Mouse (Mus musculus): ENCODE results near the gene Rasip1. TPM values are rescaled to one million over a fixed set of nuclear protein-coding genes. Genes with fewer than 3 reads are reported as not detected.

The Rasip1 gene
- polyA plus RNA-seq, 1 experiment from 2014 or later: 16.7 TPM

DNA sequence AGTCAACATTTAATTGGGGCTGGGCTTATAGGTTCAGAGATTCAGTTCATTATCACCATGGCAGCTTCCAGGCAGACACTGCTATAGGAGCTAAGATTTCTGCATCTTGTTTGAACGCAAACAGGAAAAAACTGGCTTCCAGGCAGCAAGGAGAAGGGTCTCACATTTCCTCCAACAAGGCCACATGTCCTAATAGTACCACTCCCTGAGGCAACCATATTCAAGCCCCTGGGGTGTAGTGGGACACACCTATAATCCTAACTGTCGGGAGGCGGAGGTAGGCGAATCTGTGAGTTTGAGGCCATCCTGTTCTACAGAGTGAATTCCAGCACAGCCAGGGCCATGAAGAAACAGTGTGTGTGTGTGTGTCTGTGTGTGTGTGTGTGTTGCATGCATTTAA, 32.1 kb upstream of the Rasip1 start:
- WGBS: 83% methylated on average over 4 of the region's 4 CpGs
- H3K9me3 ChIP-seq (ENCODE audit: control insufficient read depth, low read length): no peaks in the 10 kb centered on the region

DNA sequence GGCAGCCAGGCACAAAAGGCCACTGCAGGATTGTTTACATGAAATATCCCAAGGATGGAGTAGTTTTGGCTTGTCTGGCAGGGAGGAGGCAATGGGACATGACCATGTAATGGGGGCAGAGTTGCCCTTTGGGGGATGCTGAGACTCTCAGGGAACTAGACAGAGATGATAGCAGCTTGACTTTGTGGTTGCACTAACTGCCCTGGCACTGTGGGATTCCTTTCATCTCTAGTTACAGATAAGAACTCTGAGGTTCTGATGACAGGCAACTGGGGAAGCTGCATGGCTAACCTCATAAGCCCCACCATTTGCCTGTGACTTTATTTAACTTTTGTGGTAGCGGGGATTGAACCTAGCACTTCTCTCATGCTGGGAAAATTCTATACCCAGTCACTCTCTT, 31.2 kb upstream of the Rasip1 start:
- WGBS: 96% methylated on average over 1 of the region's 1 CpGs
- Histone ChIP-seq H3K4me2 (ENCODE audit: low read length) (no peak overlapping the region), H3K9me3 (ENCODE audit: control insufficient read depth, low read length) (no peaks in the 10 kb centered on the region), H3K4me1 (ENCODE audit: control insufficient read depth, insufficient read depth, low read depth, low read length) (no peaks in the 10 kb centered on the region), H3K4me3 (ENCODE audit: low read length) (no peak overlapping the region), H3K9ac (ENCODE audit: low read depth, low read length) (no peak overlapping the region), H3K27ac (ENCODE audit: low read depth, low read length) (no peak overlapping the region), H3K36me3 (ENCODE audit: control insufficient read depth, insufficient read depth, low read length) (no peaks in the 10 kb centered on the region), H3K27me3 (replicated peaks; ENCODE audit: control insufficient read depth, insufficient read depth, low read length) (no peaks in the 10 kb centered on the region)
- no peak for ATAC-seq

More for the DNA sequence above, 32.1 kb upstream of the Rasip1 start:
- no peak overlapping the region for H3K27ac ChIP-seq (ENCODE audit: low read depth, low read length)
- no peaks in the 10 kb centered on the region for H3K36me3 ChIP-seq (ENCODE audit: control insufficient read depth, insufficient read depth, low read length)
- ATAC-seq: no peak
- H3K4me2 ChIP-seq (ENCODE audit: low read length): no peak overlapping the region
- H3K4me1 ChIP-seq (ENCODE audit: control insufficient read depth, insufficient read depth, low read depth, low read length): no peaks in the 10 kb centered on the region
- H3K4me3 ChIP-seq (ENCODE audit: low read length): no peak overlapping the region
- H3K9ac ChIP-seq (ENCODE audit: low read depth, low read length): no peak overlapping the region
- no peaks in the 10 kb centered on the region for H3K27me3 ChIP-seq (replicated peaks; ENCODE audit: control insufficient read depth, insufficient read depth, low read length)

DNA sequence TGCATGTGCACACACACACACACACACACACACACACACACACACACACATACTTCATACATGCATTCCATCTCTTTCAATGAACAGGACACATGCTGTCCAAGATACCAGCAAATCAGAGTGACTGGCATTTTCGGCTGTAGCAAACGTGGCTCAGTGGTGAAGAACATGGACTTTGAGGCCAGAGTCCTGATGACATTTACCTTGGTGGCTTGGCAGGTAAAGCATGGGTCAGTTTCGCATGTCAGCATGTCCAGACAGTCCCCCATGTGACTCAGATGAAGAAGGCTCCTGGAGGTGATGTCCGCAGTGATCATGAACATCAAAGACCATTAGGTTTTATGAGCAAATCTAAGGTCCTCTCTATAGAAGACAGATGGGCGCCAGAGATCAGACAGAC, 30.3 kb upstream of the Rasip1 start:
- H3K36me3 ChIP-seq (ENCODE audit: control insufficient read depth, insufficient read depth, low read length): no peaks in the 10 kb centered on the region
- H3K9ac ChIP-seq (ENCODE audit: low read depth, low read length): no peak overlapping the region
- 86% methylated on average over 5 of the region's 5 CpGs for WGBS
- no peak overlapping the region for H3K4me2 ChIP-seq (ENCODE audit: low read length)
- no peak for ATAC-seq
- H3K9me3 ChIP-seq (ENCODE audit: control insufficient read depth, low read length): no peaks in the 10 kb centered on the region
- no peak overlapping the region for H3K27ac ChIP-seq (ENCODE audit: low read depth, low read length)
- H3K4me1 ChIP-seq (ENCODE audit: control insufficient read depth, insufficient read depth, low read depth, low read length): no peaks in the 10 kb centered on the region
- H3K4me3 ChIP-seq (ENCODE audit: low read length): no peak overlapping the region
- H3K27me3 ChIP-seq (replicated peaks; ENCODE audit: control insufficient read depth, insufficient read depth, low read length): no peaks in the 10 kb centered on the region

DNA sequence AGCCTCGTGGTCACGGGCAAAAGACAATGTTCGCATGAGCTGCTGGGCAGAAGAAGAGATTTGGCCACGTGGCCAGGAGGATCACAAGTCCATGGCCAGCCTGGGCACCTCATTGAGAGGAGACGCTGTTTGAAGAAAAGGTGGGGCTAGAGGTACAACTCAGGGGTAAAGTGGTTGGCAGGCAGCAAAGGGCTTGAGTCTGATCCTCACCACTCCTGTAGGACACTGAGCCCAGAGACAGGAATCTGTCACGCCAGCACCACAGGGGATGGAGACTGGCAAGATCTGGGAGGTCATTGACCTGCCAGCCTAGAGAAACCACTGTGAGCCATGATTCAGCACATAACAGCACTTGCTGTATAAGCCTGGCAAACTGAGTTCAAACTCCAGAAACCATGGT, 29.8 kb upstream of the Rasip1 start:
- H3K4me2 ChIP-seq (ENCODE audit: low read length): no peak overlapping the region
- no peak for ATAC-seq
- H3K27me3 ChIP-seq (replicated peaks; ENCODE audit: control insufficient read depth, insufficient read depth, low read length): no peaks in the 10 kb centered on the region
- no peaks in the 10 kb centered on the region for H3K9me3 ChIP-seq (ENCODE audit: control insufficient read depth, low read length)
- H3K9ac ChIP-seq (ENCODE audit: low read depth, low read length): no peak overlapping the region
- no peaks in the 10 kb centered on the region for H3K36me3 ChIP-seq (ENCODE audit: control insufficient read depth, insufficient read depth, low read length)
- H3K27ac ChIP-seq (ENCODE audit: low read depth, low read length): no peak overlapping the region
- H3K4me3 ChIP-seq (ENCODE audit: low read length): no peak overlapping the region
- H3K4me1 ChIP-seq (ENCODE audit: control insufficient read depth, insufficient read depth, low read depth, low read length): no peaks in the 10 kb centered on the region
- WGBS: 91% methylated on average over 6 of the region's 6 CpGs

DNA sequence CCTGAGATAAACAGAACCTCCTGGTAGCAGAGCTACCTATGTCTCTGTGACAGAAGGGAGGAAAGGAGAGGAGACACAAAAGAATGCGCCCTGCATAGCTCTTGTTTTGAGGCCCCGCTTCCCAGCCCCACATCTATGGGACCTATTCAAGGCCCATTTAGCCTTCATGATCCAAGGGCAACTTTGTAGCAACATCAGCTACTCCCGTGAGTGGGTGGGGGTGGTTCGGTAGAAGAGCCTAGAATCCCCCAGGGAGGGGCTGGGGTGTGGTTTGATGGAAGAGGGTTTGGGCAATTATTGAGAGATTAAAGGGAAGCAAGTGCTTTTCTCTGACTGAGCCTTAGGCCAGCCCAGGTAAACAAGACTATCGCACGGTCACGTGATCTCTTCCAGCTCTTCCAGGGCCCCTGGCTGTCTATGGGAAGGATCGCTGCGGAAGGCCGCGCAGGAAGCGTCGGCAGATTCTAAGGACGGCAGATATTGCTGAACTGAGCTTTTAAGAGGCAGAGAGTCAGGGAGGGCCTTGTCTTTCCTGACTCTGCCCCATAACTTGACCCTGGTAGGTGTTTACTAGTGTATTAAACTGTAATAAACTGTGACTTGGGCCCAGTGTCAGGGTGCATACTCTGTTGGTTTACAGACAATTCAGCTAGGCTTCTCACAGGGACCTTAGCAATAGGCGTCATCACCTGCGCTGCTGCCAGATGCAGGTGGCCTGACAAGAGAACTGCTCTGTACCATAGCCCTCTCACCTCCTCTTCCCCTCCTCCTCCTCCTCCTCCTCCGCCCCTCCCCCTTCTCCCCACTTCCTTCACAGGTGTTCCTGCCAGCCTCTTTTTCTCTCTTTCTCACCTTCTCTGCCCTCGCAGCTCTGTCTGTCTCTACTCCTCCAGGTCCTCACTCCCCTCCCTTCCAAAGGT, 28.1 kb upstream of the Rasip1 start:
- no peaks in the 10 kb centered on the region for H3K4me1 ChIP-seq (ENCODE audit: control insufficient read depth, insufficient read depth, low read depth, low read length)
- H3K27ac ChIP-seq (ENCODE audit: low read depth, low read length): no peak overlapping the region
- H3K27me3 ChIP-seq (replicated peaks; ENCODE audit: control insufficient read depth, insufficient read depth, low read length): no peaks in the 10 kb centered on the region
- ATAC-seq: no peak
- no peak overlapping the region for H3K9ac ChIP-seq (ENCODE audit: low read depth, low read length)
- H3K4me2 ChIP-seq (ENCODE audit: low read length): no peak overlapping the region
- no peaks in the 10 kb centered on the region for H3K9me3 ChIP-seq (ENCODE audit: control insufficient read depth, low read length)
- no peaks in the 10 kb centered on the region for H3K36me3 ChIP-seq (ENCODE audit: control insufficient read depth, insufficient read depth, low read length)
- H3K4me3 ChIP-seq (ENCODE audit: low read length): no peak overlapping the region
- 51% methylated on average over 18 of the region's 18 CpGs for WGBS

DNA sequence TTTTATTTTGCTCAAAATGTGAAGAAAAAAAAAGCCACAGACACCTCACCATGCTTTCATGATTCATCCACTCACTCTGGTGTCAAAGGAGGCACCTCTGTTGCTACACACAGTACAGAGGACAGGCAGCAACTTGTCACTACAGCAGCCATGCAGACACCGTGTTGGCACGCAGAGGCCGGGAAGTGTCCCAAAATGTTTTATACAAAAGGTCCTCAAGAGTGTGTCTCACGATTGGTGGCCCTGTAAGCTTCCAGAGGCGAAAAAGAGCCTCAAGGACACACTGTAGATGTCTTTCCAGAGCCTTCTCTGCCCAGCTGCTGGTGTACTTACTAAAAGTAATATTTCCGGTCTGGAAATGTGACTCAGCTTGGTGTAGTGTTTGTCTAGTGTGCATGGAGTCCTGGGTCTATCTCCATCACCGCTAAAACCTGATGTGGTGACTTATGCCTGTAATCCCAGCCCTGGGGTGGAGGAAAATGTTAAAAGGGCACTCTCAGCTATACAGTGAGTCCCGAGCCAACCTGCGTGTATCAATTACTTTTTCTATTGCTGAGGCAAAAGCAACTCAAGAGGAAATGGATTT, 21.5 kb upstream of the Rasip1 start:
- no peak for ATAC-seq
- H3K27me3 ChIP-seq (replicated peaks; ENCODE audit: control insufficient read depth, insufficient read depth, low read length): no peaks in the 10 kb centered on the region
- 83% methylated on average over 9 of the region's 9 CpGs for WGBS

DNA sequence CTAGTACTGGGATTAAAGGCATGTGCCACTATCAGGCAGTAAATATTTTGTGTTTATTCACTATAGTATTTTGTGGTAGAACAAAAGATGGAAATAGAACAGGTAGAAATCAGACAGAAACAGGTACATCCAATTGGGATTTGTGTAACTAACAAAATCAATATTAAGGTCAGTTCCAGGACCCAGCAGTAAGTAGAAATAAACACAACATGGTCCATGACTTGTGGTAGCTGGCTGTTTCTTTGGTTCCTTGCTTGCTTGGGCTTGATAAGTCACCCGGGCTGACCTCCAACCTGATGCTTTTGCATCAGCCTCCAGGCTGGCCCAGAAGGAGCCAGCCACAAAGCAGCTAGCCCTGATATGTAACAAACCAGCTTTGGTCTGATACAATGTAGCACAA, 17.8 kb upstream of the Rasip1 start:
- Histone ChIP-seq H3K36me3 (ENCODE audit: control insufficient read depth, insufficient read depth, low read length) (no peaks in the 10 kb centered on the region), H3K4me2 (ENCODE audit: low read length) (no peak overlapping the region), H3K27ac (ENCODE audit: low read depth, low read length) (no peak overlapping the region), H3K4me3 (ENCODE audit: low read length) (no peak overlapping the region), H3K9ac (ENCODE audit: low read depth, low read length) (no peak overlapping the region), H3K9me3 (ENCODE audit: control insufficient read depth, low read length) (no peaks in the 10 kb centered on the region), H3K27me3 (replicated peaks; ENCODE audit: control insufficient read depth, insufficient read depth, low read length) (no peaks in the 10 kb centered on the region), H3K4me1 (ENCODE audit: control insufficient read depth, insufficient read depth, low read depth, low read length) (no peaks in the 10 kb centered on the region)
- WGBS: 81% methylated on average over 1 of the region's 1 CpGs
- no peak for ATAC-seq

More for the DNA sequence above, 21.5 kb upstream of the Rasip1 start:
- no peaks in the 10 kb centered on the region for H3K4me1 ChIP-seq (ENCODE audit: control insufficient read depth, insufficient read depth, low read depth, low read length)
- H3K9me3 ChIP-seq (ENCODE audit: control insufficient read depth, low read length): no peaks in the 10 kb centered on the region
- H3K36me3 ChIP-seq (ENCODE audit: control insufficient read depth, insufficient read depth, low read length): no peaks in the 10 kb centered on the region
- H3K4me3 ChIP-seq (ENCODE audit: low read length): no peak overlapping the region
- H3K27ac ChIP-seq (ENCODE audit: low read depth, low read length): no peak overlapping the region
- H3K9ac ChIP-seq (ENCODE audit: low read depth, low read length): no peak overlapping the region
- no peak overlapping the region for H3K4me2 ChIP-seq (ENCODE audit: low read length)

DNA sequence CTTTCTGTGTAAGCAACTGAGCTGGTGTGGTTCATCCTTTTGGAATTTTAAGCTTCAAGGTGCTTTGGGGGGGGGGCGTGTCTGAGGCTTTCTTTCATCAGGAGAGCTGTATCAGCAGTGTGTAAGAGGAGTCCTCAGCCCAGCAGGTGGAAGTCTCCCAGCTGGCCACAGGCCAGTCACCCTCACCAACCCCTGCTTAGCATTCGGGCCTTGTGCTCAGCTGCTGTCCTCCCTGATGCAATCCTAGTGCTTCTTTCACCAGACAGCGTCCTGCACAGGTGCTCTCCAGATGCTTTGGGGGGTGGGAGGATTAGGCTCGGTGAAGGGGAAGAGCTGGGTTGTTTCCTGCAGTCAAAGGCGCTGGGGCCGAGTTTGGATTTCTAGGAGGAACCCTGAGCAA, 11.0 kb upstream of the Rasip1 start:
- no peak overlapping the region for H3K9ac ChIP-seq (ENCODE audit: low read depth, low read length)
- WGBS: 26% methylated on average over 6 of the region's 6 CpGs
- no peak overlapping the region for H3K4me3 ChIP-seq (ENCODE audit: low read length)
- H3K4me1 ChIP-seq (ENCODE audit: control insufficient read depth, insufficient read depth, low read depth, low read length): peaks cover 5% of the 10 kb centered on the region
- H3K27ac ChIP-seq (ENCODE audit: low read depth, low read length): no peak overlapping the region
- no peaks in the 10 kb centered on the region for H3K36me3 ChIP-seq (ENCODE audit: control insufficient read depth, insufficient read depth, low read length)
- no peak for ATAC-seq
- H3K27me3 ChIP-seq (replicated peaks; ENCODE audit: control insufficient read depth, insufficient read depth, low read length): peaks cover 21% of the 10 kb centered on the region
- no peaks in the 10 kb centered on the region for H3K9me3 ChIP-seq (ENCODE audit: control insufficient read depth, low read length)
- no peak overlapping the region for H3K4me2 ChIP-seq (ENCODE audit: low read length)

DNA sequence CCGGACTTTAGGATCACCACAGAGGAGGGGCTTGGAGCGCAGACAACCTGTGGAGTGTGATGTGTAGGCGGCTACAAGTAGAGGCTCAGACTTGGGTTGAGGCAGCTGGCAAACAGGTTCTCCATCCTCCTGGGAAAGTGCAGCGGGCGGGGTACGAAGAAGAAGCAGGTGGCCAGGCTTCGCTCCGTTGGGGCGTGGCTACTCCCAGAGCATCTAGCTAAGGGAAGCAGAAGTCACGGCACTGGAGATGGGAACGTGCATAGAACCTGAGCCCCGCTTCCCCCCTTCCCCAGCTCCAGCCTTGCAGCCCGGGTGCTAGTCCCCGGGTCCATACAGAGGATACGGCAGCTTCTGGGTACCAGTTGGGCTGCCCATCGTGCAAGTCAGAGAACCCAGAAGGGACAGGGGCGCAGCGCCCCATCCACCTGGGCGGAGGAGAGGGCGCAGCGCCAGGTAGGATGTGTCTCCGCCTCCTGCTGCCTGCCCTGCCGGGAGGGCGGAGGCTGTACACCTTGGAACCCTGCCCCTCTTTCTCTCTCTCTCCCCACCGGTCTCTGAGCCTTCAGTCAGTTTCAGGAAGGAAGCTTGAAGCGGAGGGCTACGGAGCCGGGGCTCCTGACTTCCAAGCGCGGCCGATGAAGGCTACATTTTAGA, 10.1 kb upstream of the Rasip1 start, which contains the start of gene Fut1:
Gene Fut1, plus strand, starts transcription at position 248 of the 654 bp plus-strand sequence.
- peak within 1 kb of the TSS; percentile 17; the same call in 1 of the 2 replicates for H3K4me3 ChIP-seq (ENCODE audit: low read length)
- H3K27ac ChIP-seq (ENCODE audit: low read depth, low read length): no peak within 1 kb of the TSS
- H3K36me3 ChIP-seq (ENCODE audit: control insufficient read depth, insufficient read depth, low read length): no peaks in the 10 kb centered on the region
- peaks cover 5% of the 10 kb centered on the region for H3K4me1 ChIP-seq (ENCODE audit: control insufficient read depth, insufficient read depth, low read depth, low read length)
- 8% methylated on average over 31 of the region's 31 CpGs for WGBS
- peaks cover 21% of the 10 kb centered on the region for H3K27me3 ChIP-seq (replicated peaks; ENCODE audit: control insufficient read depth, insufficient read depth, low read length)
- ATAC-seq: no peak
- H3K9ac ChIP-seq (ENCODE audit: low read depth, low read length): peak within 1 kb of the TSS; percentile 39
- peak within 1 kb of the TSS; percentile 50 for H3K4me2 ChIP-seq (ENCODE audit: low read length)
- no peaks in the 10 kb centered on the region for H3K9me3 ChIP-seq (ENCODE audit: control insufficient read depth, low read length)

Data from hindbrain, embryonic 16.5 days (tissue).